Mouse (Mus musculus) CD8-positive naive resting alpha-beta T cell, adult 2 months (primary cell): ENCODE results near the gene Cbfa2t2.

Experiments used
- DNase-seq, 2 experiments: peaks; one replicate each; pipeline ENCODE4 v3.0.0; 2022; ENCODE audit warnings: low read depth in 2 of 2, low spot score in 2 of 2

Cbfa2t2 gene

GRCm38 (mm10) chr2:154567766-154568165 lies 131.5 kb downstream of the Cbfa2t2 start:
- DNase-seq, result no peak

- no peak for DNase-seq
These were observed 132.2 kb downstream of the Cbfa2t2 start for GRCm38 (mm10) chr2:154568329-154569070.

GRCm38 (mm10) chr2:154569071-154569748 lies 132.9 kb downstream of the Cbfa2t2 start:
- DNase-seq, result no peak

GRCm38 (mm10) chr2:154569836-154570286 lies 133.6 kb downstream of the Cbfa2t2 start, which contains the start of gene E2f1:
E2f1 (minus strand) TSS chr2:154569892.
- DNase-seq, result peak; percentile 89 to 91

- DNase-seq, result no peak
These were observed 134.4 kb downstream of the Cbfa2t2 start for GRCm38 (mm10) chr2:154570666-154571065.

GRCm38 (mm10) chr2:154571266-154571665 lies 135.0 kb downstream of the Cbfa2t2 start:
- no peak for DNase-seq

- DNase-seq, result no peak
These were observed 135.7 kb downstream of the Cbfa2t2 start for GRCm38 (mm10) chr2:154571976-154572375.

- DNase-seq, result no peak
These were observed 136.7 kb downstream of the Cbfa2t2 start for GRCm38 (mm10) chr2:154572996-154573395.

GRCm38 (mm10) chr2:154574271-154574670 lies 138.0 kb downstream of the Cbfa2t2 start:
- no peak for DNase-seq

- no peak for DNase-seq
These were observed 140.8 kb downstream of the Cbfa2t2 start for GRCm38 (mm10) chr2:154576876-154577743.

GRCm38 (mm10) chr2:154577744-154578067 lies 141.4 kb downstream of the Cbfa2t2 start:
- DNase-seq, result no peak

- DNase-seq, result no peak
These were observed 144.3 kb downstream of the Cbfa2t2 start for GRCm38 (mm10) chr2:154580586-154580985.

GRCm38 (mm10) chr2:154581421-154581820 lies 145.1 kb downstream of the Cbfa2t2 start:
- no peak for DNase-seq

- DNase-seq, result no peak
These were observed 147.9 kb downstream of the Cbfa2t2 start for GRCm38 (mm10) chr2:154583906-154584872.

- no peak for DNase-seq
These were observed 148.8 kb downstream of the Cbfa2t2 start for GRCm38 (mm10) chr2:154584931-154585601.

GRCm38 (mm10) chr2:154586405-154586804 lies 150.1 kb downstream of the Cbfa2t2 start:
- DNase-seq, result peak in 1 of 2 experiments; percentile 28
